Mouse (Mus musculus): ENCODE data around the gene Rcc1.
"Not testable (repeated sequence)": the region's sequence is repeated elsewhere in the genome, so short reads cannot be mapped to it uniquely, and the experiment has no call there.

Gene Rcc1

DNA sequence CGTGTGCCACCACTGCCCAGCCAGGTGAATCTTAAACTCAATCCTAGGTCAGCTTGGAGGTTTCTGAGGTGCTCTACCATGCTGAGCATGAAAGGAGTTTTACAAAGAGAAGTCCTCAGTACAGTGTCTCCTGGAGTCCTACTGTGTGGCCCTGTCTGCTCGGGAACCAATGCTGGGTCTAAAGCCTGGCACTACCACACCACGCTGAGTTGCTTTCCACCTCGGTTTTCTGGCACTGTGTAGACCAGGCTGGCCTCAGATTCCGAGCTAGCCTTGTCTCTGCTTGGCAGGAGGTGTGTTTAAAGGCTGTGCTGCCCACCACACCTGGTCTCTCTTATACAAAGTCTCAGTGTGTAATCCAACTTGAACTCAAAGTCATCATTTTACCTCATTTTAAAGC is 40.8 kb downstream of the Rcc1 start:
- no peak for DNase-seq (ENCODE audit: low read depth, low spot score)

DNA sequence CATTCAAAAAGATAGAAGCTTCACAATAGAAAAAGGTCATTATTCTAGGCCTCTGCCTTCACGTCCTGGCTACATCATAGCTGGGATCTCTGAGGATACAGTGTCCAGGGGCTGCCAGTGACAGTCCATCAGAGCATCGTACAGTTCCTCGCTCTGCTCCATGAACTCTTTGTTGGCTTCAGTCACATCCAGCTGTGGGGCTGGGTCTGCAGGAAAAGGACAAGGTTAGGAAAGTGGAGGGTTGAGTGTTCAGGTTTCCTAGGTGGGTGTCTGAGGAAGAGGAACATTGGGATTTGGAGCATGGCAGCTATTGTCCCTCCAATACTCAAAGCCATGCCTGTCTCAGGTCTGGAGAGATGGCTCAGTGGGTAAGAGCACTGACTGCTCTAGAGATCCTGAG is 41.6 kb downstream of the Rcc1 start:
- no peak for DNase-seq (ENCODE audit: low read depth, low spot score)

DNA sequence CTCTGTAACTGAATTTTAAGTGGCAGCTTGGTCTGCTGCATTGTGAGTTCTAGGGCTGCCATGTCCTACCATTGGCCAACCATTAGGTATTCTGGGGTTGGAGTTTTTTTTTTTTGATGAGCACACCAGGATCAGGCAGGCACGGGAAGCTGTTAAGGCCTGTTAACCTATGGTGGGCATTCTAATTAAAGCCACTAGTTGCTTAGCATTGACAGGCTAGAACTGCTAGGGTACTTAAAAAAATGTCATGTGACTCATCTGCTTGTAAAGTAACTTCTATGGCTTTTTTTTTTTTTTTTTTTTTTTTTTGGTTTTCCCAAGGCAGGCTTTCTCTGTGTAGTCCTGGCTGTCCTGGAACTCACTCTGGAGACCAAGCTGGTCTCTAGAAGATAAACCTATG is 42.2 kb downstream of the Rcc1 start:
- DNase-seq (ENCODE audit: low read depth, low spot score), result no peak

DNA sequence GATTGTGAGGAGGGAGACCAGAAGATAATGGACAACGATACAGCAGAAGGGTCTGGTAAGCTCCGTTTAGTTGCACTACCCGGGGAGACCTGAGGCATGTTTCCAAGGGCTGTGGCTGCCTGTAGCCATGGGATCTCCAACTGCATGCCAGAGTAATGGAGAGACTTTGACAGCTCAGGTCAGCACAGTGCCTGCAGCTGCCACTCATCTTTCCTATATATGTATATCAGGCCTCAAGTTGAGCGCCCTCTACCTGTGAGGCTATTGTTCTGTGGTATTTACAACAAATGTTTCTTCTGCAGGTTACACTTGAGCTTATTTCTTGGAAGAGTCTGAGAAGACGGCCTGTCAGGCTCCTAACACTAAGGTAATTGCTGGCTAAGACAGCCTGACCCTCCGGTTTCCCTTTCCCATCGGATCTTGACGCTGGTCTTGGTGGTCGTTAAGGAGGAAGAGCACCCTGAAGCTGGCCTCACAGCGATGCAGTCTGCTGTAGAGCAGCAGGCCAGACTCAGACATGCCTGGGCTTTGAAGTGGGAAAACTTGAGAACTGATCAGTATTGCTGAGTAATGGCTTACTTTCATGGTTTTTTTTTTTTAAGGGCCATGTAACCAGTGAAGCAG is 43.4 kb downstream of the Rcc1 start:
- DNase-seq (ENCODE audit: low read depth, low spot score), result peak; percentile 33

DNA sequence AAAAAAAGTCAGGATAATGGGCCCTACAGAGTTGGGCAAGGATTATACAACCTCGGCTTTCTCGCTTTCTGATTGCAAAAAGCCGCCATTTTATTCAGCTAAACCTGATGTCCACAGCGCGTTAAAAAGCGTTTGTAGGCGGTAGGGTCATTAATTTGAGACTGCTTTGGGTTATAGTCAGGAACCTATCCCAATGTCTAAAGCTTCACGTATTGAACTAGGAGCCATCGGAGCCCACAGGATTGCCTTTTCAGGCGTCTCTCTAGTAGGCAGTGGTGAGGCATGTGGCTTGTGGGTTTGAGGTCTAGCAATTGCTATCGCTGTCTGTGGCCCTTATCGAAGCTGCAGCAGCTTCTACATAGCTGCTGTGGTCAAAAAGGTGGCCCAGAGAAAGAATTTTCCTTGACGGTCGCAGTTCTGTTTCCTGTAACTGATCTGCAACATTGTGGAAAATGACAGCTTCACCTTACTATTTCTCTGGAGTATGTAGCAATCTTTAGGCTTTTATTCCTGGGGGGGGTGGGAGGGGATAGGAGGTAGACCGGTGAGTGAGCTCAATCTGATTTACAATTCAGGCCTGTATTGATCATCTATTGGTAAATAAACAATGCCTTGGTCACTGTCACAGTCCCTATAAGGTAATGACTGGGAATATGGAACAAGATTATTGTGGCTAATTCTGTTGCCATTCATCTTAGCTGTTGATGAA is 44.1 kb downstream of the Rcc1 start:
- DNase-seq (ENCODE audit: low read depth, low spot score), result peak; percentile 22

DNA sequence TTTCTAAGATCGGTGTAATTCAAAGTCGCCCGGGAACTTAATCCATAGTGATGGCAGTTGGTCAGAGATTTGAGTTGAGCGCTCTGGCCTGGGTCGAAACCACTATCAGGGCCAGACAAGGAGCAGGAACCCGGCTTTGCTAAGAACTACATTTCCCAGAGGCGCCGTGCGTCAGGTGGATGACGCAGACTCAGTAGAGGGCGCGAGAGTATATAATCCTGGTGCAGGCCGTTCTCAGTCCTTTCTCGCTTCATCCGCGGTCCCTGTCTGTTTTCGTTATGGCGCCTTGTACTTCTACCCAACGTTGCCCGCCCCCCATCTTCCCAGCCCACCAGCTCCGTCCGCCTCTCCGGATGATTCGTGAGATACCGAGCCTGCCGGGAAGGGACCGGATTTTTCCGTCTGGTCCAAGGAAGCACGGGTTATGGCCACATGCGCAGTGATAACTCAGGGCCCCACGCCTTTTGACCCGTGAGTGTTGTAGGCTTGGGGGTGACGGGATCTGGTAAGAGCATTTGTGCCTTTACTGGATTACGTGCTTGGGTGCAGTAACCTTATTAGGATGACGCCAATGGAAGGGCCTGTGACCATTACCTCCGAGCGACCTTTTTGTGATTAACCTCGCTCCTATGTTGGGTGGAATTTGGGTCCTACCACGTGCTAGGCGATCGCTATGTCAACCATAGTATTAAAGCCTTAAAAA is 44.8 kb downstream of the Rcc1 start:
- peak; percentile 91 for DNase-seq (ENCODE audit: low read depth, low spot score)

DNA sequence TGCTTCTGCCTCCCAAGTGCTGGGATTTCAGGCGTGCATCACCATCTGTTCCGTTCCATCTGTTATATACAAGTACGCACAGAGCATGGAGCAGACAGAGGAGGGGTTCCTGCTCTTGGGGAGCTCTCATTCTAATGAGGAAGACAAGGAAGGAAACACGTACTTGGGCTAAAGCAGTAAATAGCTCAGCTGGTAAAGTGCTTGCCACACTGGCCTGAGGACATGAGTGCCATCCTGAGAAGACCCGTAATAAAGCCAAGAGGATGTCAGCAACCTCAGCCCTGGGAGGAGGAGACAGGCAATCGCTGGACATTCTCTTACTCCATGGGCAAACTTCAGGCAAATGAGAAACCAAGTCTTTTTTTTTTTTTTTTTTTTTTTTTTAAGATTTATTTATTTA is 47.4 kb downstream of the Rcc1 start:
- no peak for DNase-seq (ENCODE audit: low read depth, low spot score)

DNA sequence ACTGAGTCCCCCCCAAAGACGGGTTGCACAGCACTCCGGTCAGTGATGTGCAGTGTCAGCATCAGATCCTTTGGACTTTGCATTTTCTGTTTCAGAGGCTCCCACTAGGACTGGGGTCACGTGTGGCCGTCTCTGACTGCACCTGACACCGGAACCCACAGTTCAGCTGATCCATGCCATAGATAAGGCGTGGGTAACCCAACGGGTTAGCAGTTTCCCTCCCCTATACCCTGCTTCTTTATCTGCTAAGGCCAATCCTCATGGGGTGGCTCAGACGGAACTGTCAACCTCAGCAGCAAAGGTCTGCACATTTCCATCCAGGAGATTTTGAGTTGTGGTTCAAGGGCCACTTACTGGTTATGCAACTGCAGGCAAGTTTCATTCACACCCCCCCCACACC is 48.1 kb downstream of the Rcc1 start:
- no peak for DNase-seq (ENCODE audit: low read depth, low spot score)

DNA sequence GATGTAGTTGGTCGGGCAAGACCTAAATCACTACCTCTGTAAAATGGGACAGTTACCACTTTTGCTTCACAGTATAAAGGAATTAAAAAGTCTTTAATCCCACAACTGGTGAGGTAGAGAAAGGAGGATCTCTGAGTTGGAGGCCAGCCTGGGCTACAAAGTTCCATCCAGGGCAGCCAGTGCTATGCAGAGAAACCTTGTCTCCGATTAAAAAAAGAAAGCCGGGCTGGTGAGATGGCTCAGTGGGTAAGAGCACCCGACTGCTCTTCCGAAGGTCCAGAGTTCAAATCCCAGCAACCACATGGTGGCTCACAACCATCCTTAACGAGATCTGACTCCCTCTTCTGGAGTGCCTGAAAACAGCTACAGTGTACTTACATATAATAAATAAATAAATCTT is 49.9 kb downstream of the Rcc1 start:
- DNase-seq (ENCODE audit: low read depth, low spot score), result not testable (repeated sequence)

DNA sequence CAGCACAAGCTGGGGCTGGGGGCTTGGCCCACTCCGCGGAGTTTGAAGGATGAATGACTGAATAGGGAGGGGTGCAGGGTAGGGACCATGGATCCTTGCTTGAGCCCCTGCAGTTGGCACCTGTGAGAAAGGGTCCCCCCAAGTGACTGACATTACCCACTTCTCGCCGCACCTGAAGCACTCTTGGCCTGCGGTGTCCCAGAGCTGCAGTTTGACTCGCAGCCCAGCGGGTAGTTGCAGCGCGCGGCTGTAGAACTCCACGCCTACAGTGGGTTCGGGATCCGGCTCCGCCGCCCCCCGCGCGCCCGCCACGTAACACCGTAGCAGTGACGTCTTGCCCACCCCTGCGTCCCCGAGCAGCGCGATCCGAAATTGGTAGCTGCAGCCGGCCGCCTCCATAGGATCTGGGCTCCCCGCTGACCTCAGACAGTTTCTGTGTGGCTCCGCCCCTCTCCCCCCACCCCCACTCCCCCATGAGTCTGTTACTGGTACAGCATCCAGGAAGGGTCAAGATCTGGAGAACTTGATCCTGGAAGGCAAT is 50.4 kb downstream of the Rcc1 start, which contains the start of gene Rab42:
TSS of gene Rab42 (minus strand) at position 447 of the 541 bp plus-strand sequence.
- peak; percentile 36 for DNase-seq (ENCODE audit: low read depth, low spot score)

DNA sequence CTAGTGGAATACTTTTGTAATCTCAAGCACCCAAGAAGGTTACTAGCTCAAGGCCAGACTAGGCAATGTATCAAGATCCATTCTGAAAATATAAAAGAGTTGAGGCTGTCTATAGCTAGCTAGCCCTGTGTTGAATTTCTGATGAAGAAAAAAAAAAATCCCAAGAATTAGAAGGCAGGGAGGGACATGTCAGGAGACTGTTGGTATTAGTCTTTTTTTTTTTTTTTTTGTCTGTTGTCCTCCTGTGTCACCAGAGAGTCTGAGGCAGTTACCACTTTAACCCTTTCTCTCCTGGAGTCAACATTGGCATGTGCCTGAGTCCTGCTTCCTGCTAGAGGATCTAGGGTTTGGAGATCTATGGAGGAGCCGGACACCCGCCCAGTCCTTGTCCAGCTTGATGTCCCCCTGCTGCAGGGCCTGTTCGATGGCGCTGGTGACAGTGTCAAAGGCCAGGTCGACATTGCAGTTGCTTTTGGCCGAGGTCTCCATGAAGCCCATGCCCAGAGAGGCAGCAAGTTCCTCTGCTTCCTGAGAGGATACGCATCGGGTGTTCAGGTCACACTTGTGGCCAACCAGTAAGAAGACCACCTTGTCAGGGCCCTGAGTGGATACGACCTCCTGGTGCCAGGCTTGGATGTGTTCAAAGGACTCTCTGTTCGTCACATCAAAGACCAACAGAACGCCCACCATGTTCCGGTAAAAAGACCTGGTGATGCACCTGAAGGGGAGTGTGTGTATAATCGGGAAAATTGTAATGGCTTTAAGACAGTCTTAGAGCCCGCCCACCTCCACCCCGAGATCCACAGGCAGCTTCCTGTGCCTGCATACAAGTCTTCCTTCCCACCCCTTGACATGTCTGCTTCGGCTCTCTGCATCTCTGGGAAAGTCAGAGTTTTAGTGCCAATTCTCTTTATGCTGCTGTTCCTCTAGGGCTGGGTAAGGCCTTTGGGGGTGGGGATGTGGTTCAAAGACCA is 51.2 kb downstream of the Rcc1 start:
- DNase-seq (ENCODE audit: low read depth, low spot score), result no peak

DNA sequence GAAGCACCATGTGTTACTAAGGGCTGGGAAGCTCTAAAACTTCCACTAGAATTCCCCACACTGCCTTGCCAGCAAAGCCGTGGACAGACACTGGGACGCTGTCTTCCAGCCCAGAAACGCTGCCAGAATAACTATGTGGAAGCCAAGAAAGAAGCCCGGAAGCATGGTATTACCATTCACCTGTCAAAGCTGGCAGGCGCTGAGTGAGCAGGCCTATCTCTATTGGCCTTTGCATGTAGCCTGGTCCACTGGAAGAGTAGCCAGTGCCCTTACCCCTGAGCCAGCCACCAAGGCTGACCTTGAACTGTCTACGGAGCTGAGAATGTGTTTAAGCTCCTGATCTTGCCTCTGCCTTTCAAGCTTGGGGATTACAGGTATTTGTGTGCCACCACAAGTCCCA is 51.9 kb downstream of the Rcc1 start:
- no peak for DNase-seq (ENCODE audit: low read depth, low spot score)

DNA sequence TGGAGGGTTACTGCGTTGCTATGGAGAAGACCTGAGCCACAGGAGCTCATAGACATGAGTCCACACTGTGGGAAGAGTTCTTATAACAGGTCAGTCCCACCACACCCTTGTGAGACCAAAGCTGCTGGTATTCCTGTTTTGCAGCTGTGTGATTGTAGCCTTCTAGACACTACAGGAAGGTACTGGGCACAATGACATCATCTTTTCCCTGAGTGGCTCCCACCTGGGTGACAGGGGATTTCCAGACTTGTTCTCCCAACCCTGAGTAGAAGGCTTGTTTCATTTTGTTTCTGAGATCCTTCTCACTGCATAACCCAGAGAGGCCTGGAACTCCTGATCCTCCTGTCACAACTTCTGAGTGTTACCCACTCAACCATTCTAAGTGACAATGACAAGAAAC is 53.6 kb downstream of the Rcc1 start:
- DNase-seq (ENCODE audit: low read depth, low spot score), result no peak

DNA sequence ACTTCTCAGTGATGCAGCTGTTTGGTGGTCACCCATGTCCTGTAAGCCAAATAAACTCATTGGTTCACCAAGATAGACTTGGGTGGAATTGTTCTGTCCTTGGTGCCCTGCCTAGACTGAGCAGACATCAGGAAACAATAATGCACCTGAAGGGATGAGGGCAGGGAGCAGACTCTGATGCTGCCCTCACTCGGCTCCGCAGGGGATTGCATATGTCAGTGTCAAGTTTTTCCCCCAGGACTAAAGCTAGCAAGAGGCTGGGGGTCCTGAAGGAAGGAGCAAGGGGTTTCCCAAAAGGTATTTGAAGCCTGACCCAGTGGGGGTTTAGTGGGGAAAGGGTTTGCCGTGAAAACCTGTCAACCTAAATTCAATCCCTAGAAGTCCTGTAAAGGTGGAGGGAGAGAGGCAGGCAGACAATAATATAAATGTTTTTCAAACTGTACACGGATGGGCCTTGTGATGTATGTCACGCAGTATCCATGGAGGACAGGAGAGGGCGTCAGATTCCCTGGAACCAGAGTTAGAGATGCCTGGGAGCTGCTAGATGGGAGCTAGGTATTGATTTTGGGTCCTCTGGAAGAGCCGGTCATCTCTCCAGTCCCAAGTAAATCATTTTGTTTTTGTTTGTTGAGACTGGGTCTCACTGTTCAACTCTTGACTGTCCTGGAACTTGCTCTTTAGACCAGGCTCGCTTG is 57.6 kb downstream of the Rcc1 start:
- no peak for DNase-seq (ENCODE audit: low read depth, low spot score)

DNA sequence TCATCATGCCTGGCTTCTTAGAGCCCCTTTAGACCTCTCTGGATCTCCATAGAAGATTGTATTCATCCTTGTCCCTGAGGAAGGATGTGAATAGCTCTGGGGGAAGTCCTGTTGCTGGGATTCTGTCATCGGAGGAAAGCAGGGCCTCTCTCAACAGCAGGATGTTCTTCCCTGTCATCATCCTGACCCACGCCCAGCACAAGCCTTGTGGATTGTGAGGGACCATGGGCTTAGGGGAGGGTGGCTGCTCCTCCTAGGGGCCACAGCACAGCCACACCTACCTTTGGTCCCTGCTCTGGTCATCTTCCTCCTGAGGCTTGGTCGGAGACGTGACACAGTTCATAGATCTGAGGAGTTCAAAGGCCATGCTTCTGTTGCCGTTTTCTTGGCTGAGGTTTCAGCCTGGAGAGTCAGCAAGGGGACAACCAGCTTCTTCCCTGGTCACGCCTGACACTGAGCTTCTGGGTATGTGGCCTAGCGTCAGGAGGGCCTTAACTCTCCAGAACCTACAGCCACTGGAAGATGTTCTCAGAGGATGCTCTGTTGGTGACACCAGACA is 59.6 kb downstream of the Rcc1 start:
- DNase-seq (ENCODE audit: low read depth, low spot score), result no peak

DNA sequence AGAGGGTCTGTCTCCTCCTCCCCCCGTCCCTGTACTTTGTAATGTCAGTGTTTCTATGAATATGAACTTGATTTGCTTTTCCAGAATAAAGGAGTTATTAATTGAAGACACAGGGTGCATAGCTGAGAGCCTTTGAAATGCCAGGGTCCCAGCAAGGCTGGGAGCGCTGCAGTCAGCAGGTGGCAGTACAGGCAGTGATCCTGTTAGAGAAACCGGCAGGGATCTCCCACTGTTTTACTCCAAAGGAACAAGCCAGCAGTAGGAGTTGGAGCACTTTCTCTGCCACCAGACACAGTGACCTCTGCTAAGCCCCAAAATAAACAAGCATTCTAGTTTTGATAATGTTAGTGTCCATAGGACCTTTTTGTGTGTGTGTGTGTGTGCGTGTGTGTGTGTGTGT is 60.4 kb downstream of the Rcc1 start:
- DNase-seq (ENCODE audit: low read depth, low spot score), result no peak

DNA sequence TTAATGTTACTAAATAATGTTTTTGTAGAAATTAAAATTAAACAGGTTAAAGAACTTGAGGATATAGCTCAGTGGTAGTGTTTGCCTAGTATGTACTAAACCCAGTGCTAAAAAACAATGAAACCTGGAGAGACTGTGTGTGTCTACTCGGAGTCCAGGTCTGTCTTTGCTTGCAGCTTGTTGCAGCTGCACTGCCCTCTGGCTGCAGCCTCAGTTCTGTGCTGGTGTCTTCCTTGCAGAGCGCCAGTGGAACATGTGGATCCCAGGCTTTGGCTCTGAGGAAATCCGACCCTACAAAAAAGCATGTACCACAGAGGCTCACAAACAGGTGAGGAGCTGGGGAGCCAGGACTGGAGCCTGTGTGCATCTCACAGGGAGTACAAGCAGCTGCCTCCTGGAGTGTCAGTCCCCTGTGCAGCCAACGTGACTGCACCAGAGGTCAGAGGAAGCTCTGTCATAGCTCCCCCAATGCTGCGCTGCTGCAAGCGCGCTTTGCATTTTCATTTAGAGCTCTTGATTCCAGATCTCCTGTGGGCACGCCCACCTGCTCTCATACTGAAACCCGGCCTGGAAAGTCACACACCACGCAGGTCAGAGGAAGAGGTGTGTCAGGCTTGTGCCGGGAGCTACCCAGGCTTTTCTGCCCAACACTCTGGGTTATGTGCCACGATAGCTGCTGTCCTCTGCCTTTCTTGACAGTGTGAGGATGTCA is 61.6 kb downstream of the Rcc1 start:
- no peak for DNase-seq (ENCODE audit: low read depth, low spot score)

DNA sequence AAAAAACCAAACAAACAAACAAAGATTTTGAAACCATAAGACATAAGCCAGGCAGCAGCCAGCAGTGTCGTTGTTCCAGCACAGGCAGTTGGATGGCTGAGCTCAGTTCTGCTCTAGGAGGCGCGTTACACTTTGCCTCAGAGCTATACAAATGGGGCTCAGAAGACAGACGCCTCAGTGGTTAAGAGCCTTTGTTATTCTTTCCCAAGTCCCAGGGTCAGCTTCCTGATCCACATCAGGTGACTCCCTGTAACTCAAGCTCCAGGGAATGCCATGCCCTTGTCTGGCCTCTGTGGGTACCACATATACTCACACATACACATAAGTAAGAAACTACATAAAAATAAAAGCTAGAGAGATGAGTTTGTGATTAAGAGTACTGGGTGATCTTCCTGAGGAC is 62.3 kb downstream of the Rcc1 start:
- no peak for DNase-seq (ENCODE audit: low read depth, low spot score)

DNA sequence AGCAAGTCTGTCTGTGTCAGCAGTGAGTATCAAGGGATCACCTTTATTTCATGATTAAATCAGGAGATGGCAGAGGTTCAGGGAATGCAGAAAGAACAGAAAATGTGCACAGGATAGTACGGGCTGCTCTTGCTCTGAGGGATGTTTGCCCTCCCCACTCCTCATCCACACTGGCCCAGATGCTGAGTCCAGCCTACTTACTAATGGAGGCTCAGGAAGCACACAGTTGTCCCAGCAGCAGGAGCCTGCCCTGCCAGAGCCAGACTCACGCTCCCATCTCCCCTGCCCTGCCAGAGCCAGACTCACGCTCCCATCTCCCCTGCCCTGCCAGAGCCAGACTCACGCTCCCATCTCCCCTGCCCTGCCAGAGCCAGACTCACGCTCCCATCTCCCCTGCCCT is 64.6 kb downstream of the Rcc1 start:
- DNase-seq (ENCODE audit: low read depth, low spot score), result not testable (repeated sequence)
